Mouse (Mus musculus) testis, adult 2 months (tissue): ENCODE results near the gene Capzb.

Experiments
- CTCF ChIP-seq: fragments of 200-500 bp; IDR thresholded peaks from 2 replicates; pipeline ENCODE4 v1.5.1; 2012; ENCODE audit warnings: low read depth, mild to moderate bottlenecking, inconsistent platforms, low read length, moderate library complexity; ENCODE audit not compliant: control insufficient read depth, insufficient read depth, insufficient replicate concordance
- POLR2A ChIP-seq: fragments of 200-500 bp; IDR thresholded peaks from 2 replicates; pipeline ENCODE4 v1.6.1; 2012; ENCODE audit warnings: low read depth, mild to moderate bottlenecking, inconsistent platforms, low read length, moderate library complexity; ENCODE audit not compliant: control insufficient read depth

DNA sequence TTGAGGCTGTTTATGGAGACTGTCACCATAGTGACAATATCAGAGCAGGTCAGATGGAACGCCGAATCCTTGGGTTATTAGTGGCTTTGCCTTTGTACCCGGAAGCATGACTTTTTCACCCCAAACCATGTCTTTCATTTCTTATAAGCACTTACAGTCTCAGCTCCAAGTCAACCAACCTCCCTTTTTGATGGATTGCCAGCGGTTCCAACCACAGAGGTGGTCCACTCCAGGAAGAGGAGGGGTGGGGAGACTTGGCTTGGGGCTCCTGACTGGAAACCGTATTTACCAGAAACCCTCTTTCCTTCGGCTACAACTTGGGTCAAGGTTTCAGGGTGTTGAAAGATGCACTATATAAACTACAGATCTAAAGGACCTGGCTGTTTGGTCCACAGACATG is 16.7 kb upstream of the Capzb start:
- TF ChIP-seq POLR2A (no peak), CTCF (no peak)
